Mouse (Mus musculus): ENCODE data around the gene Tmem131l.

The Tmem131l gene

GRCm38 (mm10) chr3:84015484-84016016 lies 24.4 kb downstream of the Tmem131l start:
- no peak for DNase-seq (ENCODE audit: low spot score in 2 of 2)

GRCm38 (mm10) chr3:84010995-84011663 lies 28.8 kb downstream of the Tmem131l start:
- DNase-seq (ENCODE audit: low spot score in 2 of 2) = no peak

GRCm38 (mm10) chr3:84005989-84006388 lies 34.0 kb downstream of the Tmem131l start:
- no peak for DNase-seq (ENCODE audit: low spot score in 2 of 2)

- no peak for DNase-seq (ENCODE audit: low spot score in 2 of 2)
These were observed 35.5 kb downstream of the Tmem131l start for GRCm38 (mm10) chr3:84004330-84005090.

GRCm38 (mm10) chr3:84002433-84003090 lies 37.4 kb downstream of the Tmem131l start:
- DNase-seq (ENCODE audit: low spot score in 2 of 2) = no peak

- DNase-seq (ENCODE audit: low spot score in 2 of 2) = no peak
These were observed 42.4 kb downstream of the Tmem131l start for GRCm38 (mm10) chr3:83997563-83997962.

GRCm38 (mm10) chr3:83997036-83997435 lies 42.9 kb downstream of the Tmem131l start:
- no peak for DNase-seq (ENCODE audit: low spot score in 2 of 2)

GRCm38 (mm10) chr3:83996086-83996485 lies 43.9 kb downstream of the Tmem131l start:
- DNase-seq (ENCODE audit: low spot score in 2 of 2) = no peak

- DNase-seq (ENCODE audit: low spot score in 2 of 2) = no peak
These were observed 44.6 kb downstream of the Tmem131l start for GRCm38 (mm10) chr3:83995254-83995830.

- DNase-seq (ENCODE audit: low spot score in 2 of 2) = no peak
These were observed 45.6 kb downstream of the Tmem131l start for GRCm38 (mm10) chr3:83994217-83994839.

GRCm38 (mm10) chr3:83993089-83993516 lies 46.9 kb downstream of the Tmem131l start:
- DNase-seq (ENCODE audit: low spot score in 2 of 2) = peak; percentile 36 to 38

- no peak for DNase-seq (ENCODE audit: low spot score in 2 of 2)
These were observed 48.1 kb downstream of the Tmem131l start for GRCm38 (mm10) chr3:83991691-83992524.

- no peak for DNase-seq (ENCODE audit: low spot score in 2 of 2)
These were observed 51.8 kb downstream of the Tmem131l start for GRCm38 (mm10) chr3:83988214-83988613.

- no peak for DNase-seq (ENCODE audit: low spot score in 2 of 2)
These were observed 52.4 kb downstream of the Tmem131l start for GRCm38 (mm10) chr3:83987533-83988112.

- no peak for DNase-seq (ENCODE audit: low spot score in 2 of 2)
These were observed 53.2 kb downstream of the Tmem131l start for GRCm38 (mm10) chr3:83986740-83987139.

- no peak for DNase-seq (ENCODE audit: low spot score in 2 of 2)
These were observed 54.5 kb downstream of the Tmem131l start for GRCm38 (mm10) chr3:83985426-83985825.

- DNase-seq (ENCODE audit: low spot score in 2 of 2) = no peak
These were observed 55.6 kb downstream of the Tmem131l start for GRCm38 (mm10) chr3:83984379-83984778.

GRCm38 (mm10) chr3:83982821-83983220 lies 57.2 kb downstream of the Tmem131l start:
- no peak for DNase-seq (ENCODE audit: low spot score in 2 of 2)

- no peak for DNase-seq (ENCODE audit: low spot score in 2 of 2)
These were observed 59.6 kb downstream of the Tmem131l start for GRCm38 (mm10) chr3:83980231-83980872.
